Mouse (Mus musculus) neural tube, embryonic 14.5 days (tissue): ENCODE results near the gene Cops4. TPM values are rescaled to one million over a fixed set of nuclear protein-coding genes. Genes with fewer than 3 reads are reported as not detected.

Experiments
- ATAC-seq: fragments of 200-750 bp; cut with Nextera tagmentation; 2 replicates; pipeline ENCODE4 v1.8.0; 2017; ENCODE audit warnings: low read depth, mild to moderate bottlenecking, moderate TSS enrichment, moderate library complexity
- H3K27ac ChIP-seq: fragments of 300-500 bp; sonication (generic); 2 replicates; pipeline ENCODE4 v1.5.1; 2014; ENCODE audit warnings: low read depth, mild to moderate bottlenecking, control low read depth, low read length, moderate library complexity, mixed read lengths
- H3K27me3 ChIP-seq: fragments of 300-500 bp; sonication (generic); 2 replicates; pipeline ENCODE4 v1.6.1; 2014; ENCODE audit warnings: low read length; ENCODE audit not compliant: control insufficient read depth, insufficient read depth
- H3K36me3 ChIP-seq: fragments of 300-500 bp; sonication (generic); 2 replicates; pipeline ENCODE4 v1.6.1; 2014; ENCODE audit warnings: low read length, mixed read lengths; ENCODE audit not compliant: control insufficient read depth, insufficient read depth
- H3K4me1 ChIP-seq: fragments of 300-500 bp; sonication (generic); 2 replicates; pipeline ENCODE4 v1.6.1; 2014; ENCODE audit warnings: low read length; ENCODE audit not compliant: control insufficient read depth, insufficient read depth
- H3K4me2 ChIP-seq: fragments of 300-500 bp; sonication (generic); 2 replicates; pipeline ENCODE4 v1.6.1; 2014; ENCODE audit warnings: mild to moderate bottlenecking, low read depth, low read length, control low read depth
- H3K4me3 ChIP-seq: fragments of 300-500 bp; sonication (generic); 2 replicates; pipeline ENCODE4 v1.5.1; 2014; ENCODE audit warnings: low read depth, low read length, control low read depth, mixed read lengths
- H3K9ac ChIP-seq: fragments of 300-500 bp; sonication (generic); replicated peaks from 2 replicates; pipeline ENCODE4 v1.6.1; 2014; ENCODE audit warnings: low read depth, mild to moderate bottlenecking, control low read depth, low read length, mixed read lengths
- H3K9me3 ChIP-seq: fragments of 300-500 bp; sonication (generic); 2 replicates; pipeline ENCODE4 v1.6.1; 2016; ENCODE audit warnings: low read length; ENCODE audit not compliant: control insufficient read depth
- WGBS: fragments of 180-500 bp; shearing (Covaris S2); extraction: QIAGEN DNeasy Blood & Tissue Kit; methylation state at CpG from one replicate; pipeline ENCODE4 v1.1.7; 2014; 5-methylcytosine and 5-hydroxymethylcytosine counted together
- polyA plus RNA-seq: library from polyadenylated mRNA; unstranded; fragments of >200 nt; fragmentation: Nextera tagmentation; extraction: Ambion mirVana; gene quantifications from 2 replicates; pipeline ENCODE4 v1.2.1, GENCODE M21; 2014

The Cops4 gene
- polyA plus RNA-seq, 1 experiment from 2014 or later: 188 TPM

DNA sequence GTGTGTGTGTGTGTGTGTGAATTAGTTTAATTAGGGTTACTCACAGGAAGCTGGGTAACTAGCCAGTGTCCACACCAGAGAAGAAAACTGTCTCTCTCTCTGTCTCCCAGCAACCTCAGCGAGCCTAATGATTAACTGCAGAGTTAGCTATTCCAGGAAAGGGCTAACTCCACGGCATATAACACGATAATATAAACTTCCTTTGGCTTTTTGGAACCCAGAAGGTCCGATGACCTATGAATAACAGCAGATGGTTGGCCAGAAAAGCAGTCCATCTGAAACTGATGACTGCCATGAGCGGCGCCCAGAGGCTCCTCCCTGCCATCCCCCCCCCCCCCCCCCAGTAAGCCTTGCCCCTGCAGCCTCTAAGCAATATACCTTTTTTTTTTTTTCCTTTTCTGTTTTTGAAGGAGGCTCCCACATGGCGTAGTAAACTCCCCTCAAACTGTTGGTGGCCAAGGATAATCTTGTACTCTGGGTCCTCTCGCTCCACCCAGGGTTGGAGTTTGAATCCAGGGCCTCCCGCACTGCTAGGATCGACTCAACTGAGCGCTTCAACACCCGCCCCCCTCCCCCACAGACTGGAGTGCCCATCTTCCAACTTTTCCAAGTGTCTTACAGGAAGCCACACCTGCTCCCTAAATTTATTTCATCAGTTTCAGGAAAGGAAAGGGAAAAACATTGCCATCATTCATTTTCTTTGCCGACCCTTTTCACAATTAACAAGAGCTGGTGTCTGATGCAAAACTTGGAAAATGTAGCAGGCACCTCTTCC lies 49.3 kb downstream of the Cops4 start:
- no peak overlapping the region for H3K4me2 ChIP-seq
- WGBS: 82% methylated on average over 12 of the region's 13 CpGs
- no peak for ATAC-seq
- H3K36me3 ChIP-seq: no peaks in the 10 kb centered on the region
- no peaks in the 10 kb centered on the region for H3K27me3 ChIP-seq
- H3K4me1 ChIP-seq: no peaks in the 10 kb centered on the region
- H3K27ac ChIP-seq: no peak overlapping the region
- H3K9me3 ChIP-seq: no peaks in the 10 kb centered on the region
- H3K4me3 ChIP-seq: no peak overlapping the region
- no peak overlapping the region for H3K9ac ChIP-seq

DNA sequence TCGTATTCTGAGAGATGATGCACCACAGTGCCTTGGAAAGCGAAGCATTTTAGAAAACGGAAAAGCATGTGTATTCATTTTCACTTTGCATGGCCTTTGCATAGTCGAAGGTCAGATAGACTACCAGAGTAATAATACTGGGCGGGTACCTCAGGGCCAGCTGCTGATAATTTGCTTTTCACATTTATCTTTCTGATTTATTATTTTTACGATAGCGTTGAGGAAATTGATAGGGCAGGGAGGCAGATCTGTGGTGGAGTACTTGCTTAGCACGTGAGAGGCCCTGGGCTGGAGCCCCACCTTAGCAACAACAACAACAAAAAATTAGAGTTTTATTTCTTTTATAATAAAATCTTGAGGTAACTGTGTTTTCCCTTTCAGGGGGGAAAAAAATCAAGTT lies 50.1 kb downstream of the Cops4 start:
- Histone ChIP-seq H3K4me1 (no peaks in the 10 kb centered on the region), H3K4me2 (no peak overlapping the region), H3K4me3 (no peak overlapping the region), H3K27me3 (no peaks in the 10 kb centered on the region), H3K36me3 (no peaks in the 10 kb centered on the region), H3K27ac (no peak overlapping the region), H3K9me3 (no peaks in the 10 kb centered on the region), H3K9ac (no peak overlapping the region)
- 85% methylated on average over 8 of the region's 8 CpGs for WGBS
- no peak for ATAC-seq

DNA sequence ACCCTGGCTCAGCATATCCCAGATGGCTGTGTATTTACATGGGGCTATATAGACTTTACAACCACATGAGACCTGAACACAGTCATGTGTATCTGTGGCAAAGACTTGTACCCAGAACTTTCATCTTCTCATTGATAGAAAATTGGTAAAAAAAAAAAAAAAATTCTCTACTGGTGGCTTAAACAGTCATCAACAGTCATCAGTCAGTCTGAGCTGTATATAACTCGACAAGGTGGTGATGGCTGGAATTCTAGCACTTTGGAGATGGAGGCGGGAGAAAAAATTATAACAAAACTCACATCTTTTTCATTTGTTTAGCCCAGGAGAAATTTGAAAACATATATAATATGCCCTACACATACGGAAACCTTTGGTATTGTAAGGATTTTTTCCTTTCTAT lies 50.7 kb downstream of the Cops4 start:
- no peaks in the 10 kb centered on the region for H3K27me3 ChIP-seq
- 93% methylated on average over 3 of the region's 3 CpGs for WGBS
- no peak overlapping the region for H3K4me3 ChIP-seq
- no peak overlapping the region for H3K4me2 ChIP-seq
- H3K9me3 ChIP-seq: no peaks in the 10 kb centered on the region
- no peak for ATAC-seq
- H3K36me3 ChIP-seq: no peaks in the 10 kb centered on the region
- H3K4me1 ChIP-seq: no peaks in the 10 kb centered on the region
- no peak overlapping the region for H3K27ac ChIP-seq
- H3K9ac ChIP-seq: no peak overlapping the region

DNA sequence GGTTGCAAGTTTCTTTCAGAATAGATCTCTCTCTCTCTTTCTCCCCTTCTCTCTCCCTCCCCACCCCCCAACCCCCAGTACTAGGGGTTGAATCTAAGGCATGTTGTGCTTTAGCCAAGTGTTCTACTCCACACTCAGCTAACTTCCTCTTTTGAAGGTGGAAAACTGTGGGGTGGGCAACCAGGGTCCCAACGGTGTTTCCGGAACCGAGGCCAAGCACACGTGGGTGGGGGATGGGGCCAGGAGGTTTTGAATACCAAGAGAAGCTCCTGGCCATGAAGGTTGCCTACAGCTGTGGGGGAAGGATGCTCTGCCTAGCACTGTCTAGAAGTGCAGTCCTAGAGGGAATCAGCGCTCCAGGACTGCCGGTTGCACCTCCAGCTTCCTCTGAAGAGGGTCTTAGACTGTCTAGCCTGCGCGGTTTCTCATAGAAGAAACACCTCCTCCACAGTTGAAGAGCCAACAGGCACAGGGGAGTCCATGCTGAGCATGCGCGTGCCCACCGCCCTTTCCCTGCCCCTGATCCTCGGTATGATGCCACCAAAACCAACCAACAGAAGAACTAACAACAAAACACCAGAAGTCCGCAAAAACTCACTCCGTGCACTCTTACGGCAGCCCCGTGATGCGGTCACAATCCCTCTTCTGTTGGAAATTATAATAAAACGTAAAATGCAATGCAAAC lies 51.3 kb downstream of the Cops4 start:
- Histone ChIP-seq H3K9ac (no peak overlapping the region), H3K4me1 (no peaks in the 10 kb centered on the region), H3K36me3 (no peaks in the 10 kb centered on the region), H3K27me3 (no peaks in the 10 kb centered on the region), H3K27ac (no peak overlapping the region), H3K9me3 (no peaks in the 10 kb centered on the region), H3K4me3 (no peak overlapping the region), H3K4me2 (no peak overlapping the region)
- WGBS: 82% methylated on average over 18 of the region's 18 CpGs
- no peak for ATAC-seq

DNA sequence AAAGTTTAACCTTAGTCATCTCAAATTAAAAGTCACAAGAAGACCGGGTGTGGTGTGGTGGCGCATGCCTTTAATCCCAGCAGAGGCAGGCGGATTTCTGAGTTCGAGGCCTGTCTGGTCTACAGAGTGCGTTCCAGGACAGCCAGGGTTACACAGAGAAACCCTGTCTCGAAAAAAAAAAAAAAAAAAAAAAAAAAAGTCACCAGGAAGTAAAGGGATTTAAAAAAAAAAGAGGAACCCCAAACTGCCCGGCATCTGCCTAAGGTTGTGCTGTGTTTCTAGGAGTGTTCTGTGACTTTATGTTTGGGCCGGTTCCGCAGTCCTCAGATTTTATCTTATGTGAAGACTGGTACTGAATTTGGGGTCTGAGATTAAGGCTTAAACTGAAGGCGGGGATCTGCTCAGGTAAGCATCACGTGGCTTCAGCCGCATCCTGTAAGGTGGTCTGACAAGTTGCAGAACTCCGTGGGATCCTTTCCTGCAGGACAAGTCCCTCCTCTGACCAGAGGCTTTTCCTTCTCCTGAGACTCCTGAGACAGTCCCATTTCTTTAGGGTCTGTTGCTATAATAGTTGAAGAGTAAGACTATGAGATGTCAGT lies 52.0 kb downstream of the Cops4 start:
- no peak overlapping the region for H3K9ac ChIP-seq
- no peak overlapping the region for H3K27ac ChIP-seq
- no peaks in the 10 kb centered on the region for H3K27me3 ChIP-seq
- no peak overlapping the region for H3K4me3 ChIP-seq
- H3K9me3 ChIP-seq: no peaks in the 10 kb centered on the region
- 79% methylated on average over 13 of the region's 13 CpGs for WGBS
- no peak for ATAC-seq
- H3K4me2 ChIP-seq: no peak overlapping the region
- no peaks in the 10 kb centered on the region for H3K4me1 ChIP-seq
- H3K36me3 ChIP-seq: no peaks in the 10 kb centered on the region

DNA sequence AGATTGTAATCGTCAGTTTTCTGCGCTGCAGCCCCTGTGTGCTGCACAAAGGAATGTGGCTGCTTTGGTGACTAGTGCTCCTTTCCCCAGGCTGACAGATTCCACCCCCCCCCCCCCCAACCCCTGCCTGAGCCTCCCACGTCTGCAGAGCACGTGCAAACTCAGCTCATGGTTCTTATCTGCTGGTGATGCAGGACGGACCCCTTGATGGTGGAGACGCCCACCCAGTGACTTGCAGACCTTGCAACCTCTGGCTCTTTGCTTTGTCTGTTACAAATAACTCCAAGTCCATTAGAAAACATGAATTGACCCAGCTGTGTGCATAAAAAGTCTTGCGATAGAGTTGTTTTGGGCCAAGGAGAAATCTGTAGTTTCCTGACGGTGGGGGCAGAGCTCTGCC lies 52.6 kb downstream of the Cops4 start:
- Histone ChIP-seq H3K9me3 (no peaks in the 10 kb centered on the region), H3K36me3 (no peaks in the 10 kb centered on the region), H3K4me2 (no peak overlapping the region), H3K9ac (no peak overlapping the region), H3K4me3 (no peak overlapping the region), H3K4me1 (no peaks in the 10 kb centered on the region), H3K27me3 (no peaks in the 10 kb centered on the region), H3K27ac (no peak overlapping the region)
- no peak for ATAC-seq
- 49% methylated on average over 8 of the region's 8 CpGs for WGBS

DNA sequence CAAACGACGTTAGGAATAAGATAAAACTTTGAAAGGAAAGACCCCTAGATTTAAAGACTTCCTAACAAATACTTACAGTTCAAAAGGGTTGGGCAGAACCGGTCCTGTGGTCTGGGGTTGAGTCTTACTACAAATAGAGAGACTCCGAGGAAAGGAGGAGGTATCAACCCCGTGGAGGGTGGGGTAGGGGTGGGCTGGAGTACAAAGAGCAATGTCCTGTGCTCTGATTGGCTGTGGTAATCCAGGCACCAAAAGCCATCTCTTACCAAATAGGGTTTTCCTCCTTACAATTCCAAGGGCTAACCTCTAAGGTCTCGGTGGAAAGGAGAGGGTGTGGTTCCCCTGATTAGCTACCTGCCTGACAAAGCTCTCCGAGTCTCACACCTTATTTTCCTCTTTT lies 54.0 kb downstream of the Cops4 start, which contains the start of gene Plac8:
Gene Plac8 (minus strand): TSS at position 177 of the 400 bp plus-strand sequence.
- Histone ChIP-seq H3K4me2 (no peak within 1 kb of the TSS), H3K9me3 (no peaks in the 10 kb centered on the region), H3K27ac (no peak within 1 kb of the TSS), H3K27me3 (no peaks in the 10 kb centered on the region), H3K4me1 (no peaks in the 10 kb centered on the region), H3K36me3 (no peaks in the 10 kb centered on the region), H3K9ac (no peak within 1 kb of the TSS), H3K4me3 (no peak within 1 kb of the TSS)
- 41% methylated on average over 7 of the region's 7 CpGs for WGBS
- ATAC-seq: no peak

DNA sequence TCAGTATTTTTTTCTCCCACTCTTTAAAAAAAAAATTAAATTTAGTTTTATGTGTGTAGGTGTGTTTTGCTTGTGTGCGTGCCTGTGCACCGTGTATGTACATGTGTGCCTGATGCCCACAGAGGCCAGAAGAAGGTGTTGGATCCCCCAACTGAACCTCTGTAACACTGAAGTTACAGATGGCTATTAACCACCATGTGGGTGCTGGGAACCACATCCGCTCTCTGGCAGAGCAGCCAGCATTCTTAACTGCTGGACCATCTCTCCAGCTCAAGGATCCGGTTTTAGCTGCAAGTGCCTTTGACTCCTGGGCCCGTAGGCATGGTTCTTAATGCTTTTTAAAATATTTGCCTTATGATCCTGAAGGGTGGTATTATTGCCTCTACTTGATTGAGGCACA lies 55.1 kb downstream of the Cops4 start:
- Histone ChIP-seq H3K27me3 (no peaks in the 10 kb centered on the region), H3K4me1 (no peaks in the 10 kb centered on the region), H3K36me3 (no peaks in the 10 kb centered on the region), H3K4me3 (no peak overlapping the region), H3K4me2 (no peak overlapping the region), H3K9me3 (no peaks in the 10 kb centered on the region), H3K27ac (no peak overlapping the region), H3K9ac (no peak overlapping the region)
- 91% methylated on average over 5 of the region's 5 CpGs for WGBS
- no peak for ATAC-seq

DNA sequence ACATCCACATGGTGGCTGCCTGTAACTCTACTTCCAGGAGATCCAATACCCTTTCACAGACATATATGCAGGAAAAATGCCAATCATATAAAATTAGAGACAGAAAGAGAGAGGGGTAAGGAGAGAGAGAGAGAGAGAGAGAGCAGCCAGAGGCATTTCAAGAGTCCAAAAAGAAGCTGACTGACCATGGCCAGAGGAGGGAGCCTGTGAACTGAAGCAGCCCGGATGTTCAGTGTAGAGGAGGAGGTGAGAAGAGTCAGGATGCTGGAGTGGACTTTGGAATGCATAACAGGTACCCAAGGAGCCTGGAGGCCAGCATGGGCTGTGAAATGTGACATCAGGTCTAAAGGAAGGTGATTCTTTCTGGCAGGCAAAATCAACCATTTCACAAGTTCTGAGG lies 56.7 kb downstream of the Cops4 start:
- no peaks in the 10 kb centered on the region for H3K9me3 ChIP-seq
- no peaks in the 10 kb centered on the region for H3K36me3 ChIP-seq
- H3K4me3 ChIP-seq: no peak overlapping the region
- H3K9ac ChIP-seq: no peak overlapping the region
- H3K27me3 ChIP-seq: no peaks in the 10 kb centered on the region
- no peak overlapping the region for H3K4me2 ChIP-seq
- H3K27ac ChIP-seq: no peak overlapping the region
- no peaks in the 10 kb centered on the region for H3K4me1 ChIP-seq
- ATAC-seq: no peak
- 44% methylated on average over 1 of the region's 1 CpGs for WGBS
